Mouse (Mus musculus) myocyte (in vitro differentiated cells): ENCODE measurements around the gene Neurl1a.

ENCODE experiments used
- MAX ChIP-seq: IDR thresholded peaks from one replicate; pipeline ENCODE4 v1.6.1; 2011; ENCODE audit warnings: low read depth, mild to moderate bottlenecking, control low read depth
- POLR2A ChIP-seq: IDR thresholded peaks from one replicate; pipeline ENCODE4 v1.6.1; 2011; ENCODE audit warnings: low read depth, mild to moderate bottlenecking, control low read depth, moderate library complexity; ENCODE audit not compliant: insufficient read length
- USF1 ChIP-seq: IDR thresholded peaks from one replicate; pipeline ENCODE4 v1.6.1; 2011; ENCODE audit warnings: low read depth, mild to moderate bottlenecking, control low read depth, moderate library complexity

DNA sequence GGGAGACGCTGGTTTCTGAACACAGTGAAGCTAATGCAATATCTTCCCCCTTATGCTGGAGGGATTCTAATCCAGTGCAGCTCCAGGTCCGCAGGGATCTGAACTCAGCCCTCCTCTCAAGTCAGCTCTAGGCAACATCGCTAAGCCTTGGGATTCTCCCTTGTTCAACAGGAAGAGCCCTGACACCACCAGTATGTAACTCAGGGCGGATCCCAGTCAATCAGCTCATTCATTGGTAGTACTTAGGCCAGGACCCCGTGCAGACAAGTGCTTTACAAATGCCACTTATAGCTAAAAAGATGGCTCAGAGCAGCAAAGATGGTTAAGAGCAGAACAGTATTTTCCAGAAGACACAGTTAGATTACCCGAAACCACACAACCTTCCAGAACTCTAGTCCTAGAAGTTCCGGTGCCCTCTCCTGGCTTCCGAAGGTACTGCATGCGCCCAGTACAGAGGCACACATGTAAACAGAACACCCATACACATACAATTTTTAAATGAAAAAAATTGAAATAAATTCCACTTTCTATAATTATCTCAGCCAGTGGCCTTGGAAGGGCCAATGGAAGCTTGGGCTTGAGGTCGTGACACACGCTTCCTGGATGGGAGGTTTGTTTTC, 9.7 kb upstream of the Neurl1a start:
- TF ChIP-seq POLR2A: no peak
- no peak for TF ChIP-seq MAX
- TF ChIP-seq USF1: no peak
